Mouse (Mus musculus) megakaryocyte progenitor cell, adult 5-6 weeks (primary cell): ENCODE measurements around the gene Gsc2. TPM values are rescaled to one million over a fixed set of nuclear protein-coding genes. Genes with fewer than 3 reads are reported as not detected.

Experiments used
- ATAC-seq: replicated peaks from 2 replicates; pipeline ENCODE4 v1.8.0; 2016; ENCODE audit warnings: mild to moderate bottlenecking, moderate TSS enrichment, inconsistent platforms; ENCODE audit not compliant: poor library complexity
- total RNA-seq, 2 experiments: library from RNA; stranded (forward) in 1 of 2; stranded (reverse) in 1 of 2; fragments of 157-497, 149-512 nt in 1 of 2; fragments of 200-1000 nt in 1 of 2; gene quantifications; 2 replicates each; pipeline versions ENCODE4 v1.2.3 to v1.2.4; 2015 to 2017

Gene Gsc2
- total RNA-seq, 2 experiments from 2014 or later = not detected

DNA sequence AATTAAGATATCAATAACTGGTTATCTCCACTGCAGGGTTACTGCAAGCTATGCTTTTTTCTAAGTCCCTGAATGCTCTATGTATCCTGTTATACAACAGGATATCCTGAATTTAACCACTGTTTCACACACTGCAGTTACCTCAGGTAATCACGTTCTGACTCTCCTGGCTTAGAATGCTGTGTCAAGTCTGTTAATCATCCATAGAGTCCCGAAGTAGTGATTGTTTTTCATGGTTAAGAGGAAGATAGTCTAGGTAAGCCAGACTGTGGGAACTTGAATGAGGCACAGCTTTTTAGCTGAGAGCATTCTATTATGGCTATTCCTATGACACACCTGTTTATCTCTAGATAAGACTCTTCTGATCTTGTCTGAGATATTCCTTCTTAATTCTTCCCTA, 49.6 kb downstream of the Gsc2 start:
- ATAC-seq = no peak

Other genes with a start within 250 kb of the Gsc2 start
- gene Med15, start 182.2 kb downstream of the Gsc2 start, total RNA-seq (2015) = 42.7 and 43.0 TPM in 2 replicates
- gene Med15, start 182.2 kb downstream of the Gsc2 start, total RNA-seq (2017) = 15.5 and 26.5 TPM in 2 replicates
- 7.5 and 10.6 TPM in 2 replicates for gene Klhl22, start 155.4 kb downstream of the Gsc2 start, total RNA-seq (2015)
- 12.8 and 34.6 TPM in 2 replicates for gene Klhl22, start 155.4 kb downstream of the Gsc2 start, total RNA-seq (2017)
- 0.10 TPM in 1 of 2 replicates, not detected in the other for gene Scarf2, start 117.8 kb downstream of the Gsc2 start, total RNA-seq (2015)
- gene Scarf2, start 117.8 kb downstream of the Gsc2 start, total RNA-seq (2017) = 0.07 TPM in 1 of 2 replicates, not detected in the other
- not detected in 2 replicates for gene B830017H08Rik, start 81.9 kb downstream of the Gsc2 start, total RNA-seq (2015)
- not detected in 2 replicates for gene B830017H08Rik, start 81.9 kb downstream of the Gsc2 start, total RNA-seq (2017)
- 1.3 and 1.9 TPM in 2 replicates for gene Car15, start 76.7 kb downstream of the Gsc2 start, total RNA-seq (2015)
- gene Car15, start 76.7 kb downstream of the Gsc2 start, total RNA-seq (2017) = 1.2 and 2.5 TPM in 2 replicates
- 0.05 and 0.20 TPM in 2 replicates for gene Gm20518, start 23.4 kb downstream of the Gsc2 start, total RNA-seq (2015)
- 0.20 TPM in 1 of 2 replicates, not detected in the other for gene Gm20518, start 23.4 kb downstream of the Gsc2 start, total RNA-seq (2017)
- gene Tssk1, start 20.8 kb downstream of the Gsc2 start, total RNA-seq (2015) = not detected in 2 replicates
- gene Tssk1, start 20.8 kb downstream of the Gsc2 start, total RNA-seq (2017) = not detected in 2 replicates
- 21.6 and 23.8 TPM in 2 replicates for gene Dgcr2, start 16.5 kb downstream of the Gsc2 start, total RNA-seq (2015)
- 40.4 and 50.0 TPM in 2 replicates for gene Dgcr2, start 16.5 kb downstream of the Gsc2 start, total RNA-seq (2017)
- not detected in 2 replicates for gene Tssk2, start 16.4 kb downstream of the Gsc2 start, total RNA-seq (2015)
- not detected in 2 replicates for gene Tssk2, start 16.4 kb downstream of the Gsc2 start, total RNA-seq (2017)
- gene Ess2, start 3.7 kb downstream of the Gsc2 start, total RNA-seq (2015) = 8.4 and 12.0 TPM in 2 replicates
- gene Ess2, start 3.7 kb downstream of the Gsc2 start, total RNA-seq (2017) = 22.5 and 23.8 TPM in 2 replicates
- gene Slc25a1, start 13.2 kb upstream of the Gsc2 start, total RNA-seq (2015) = 23.0 and 27.2 TPM in 2 replicates
- 35.4 and 50.6 TPM in 2 replicates for gene Slc25a1, start 13.2 kb upstream of the Gsc2 start, total RNA-seq (2017)
- not detected in 2 replicates for gene Vpreb2, start 65.4 kb upstream of the Gsc2 start, total RNA-seq (2015)
- gene Vpreb2, start 65.4 kb upstream of the Gsc2 start, total RNA-seq (2017) = not detected in 2 replicates
- gene Dgcr6, start 137.8 kb upstream of the Gsc2 start, total RNA-seq (2015) = 30.8 and 33.9 TPM in 2 replicates
- gene Dgcr6, start 137.8 kb upstream of the Gsc2 start, total RNA-seq (2017) = 18.2 and 23.7 TPM in 2 replicates
- gene Prodh, start 175.1 kb upstream of the Gsc2 start, total RNA-seq (2015) = 10.9 and 16.8 TPM in 2 replicates
- 60.3 and 64.2 TPM in 2 replicates for gene Prodh, start 175.1 kb upstream of the Gsc2 start, total RNA-seq (2017)
- gene Rtn4r, start 212.6 kb upstream of the Gsc2 start, total RNA-seq (2015) = 6.0 and 8.3 TPM in 2 replicates
- 2.2 and 2.3 TPM in 2 replicates for gene Rtn4r, start 212.6 kb upstream of the Gsc2 start, total RNA-seq (2017)